Mouse (Mus musculus) liver, adult 2 months (tissue): ENCODE data around the gene Iffo2.

Source experiments
- CTCF ChIP-seq: fragments of 200-500 bp; IDR thresholded peaks from 2 replicates; pipeline ENCODE4 v1.5.1; 2011; ENCODE audit warnings: low read depth, low read length, control low read depth
- POLR2A ChIP-seq: fragments of 200-500 bp; IDR thresholded peaks from 2 replicates; pipeline ENCODE4 v1.6.1; 2011; ENCODE audit warnings: low read length, control low read depth; ENCODE audit not compliant: insufficient read depth; ENCODE audit errors: extremely low read depth

- TF ChIP-seq CTCF, result no peak
- no peak for TF ChIP-seq POLR2A
These were observed 46.7 kb downstream of the Iffo2 start for GRCm38 (mm10) chr4:139577006-139577405.
